Mouse (Mus musculus) embryonic facial prominence, embryonic 15.5 days (tissue): ENCODE measurements around the gene Stil. TPM values are rescaled to one million over a fixed set of nuclear protein-coding genes. Genes with fewer than 3 reads are reported as not detected.
"Not testable (repeated sequence)": the region's sequence is repeated elsewhere in the genome, so short reads cannot be mapped to it uniquely, and the experiment has no call there.

Experiments
- ATAC-seq: fragments of 200-750 bp; cut with Nextera tagmentation; 2 replicates; pipeline ENCODE4 v1.8.0; 2017; ENCODE audit warnings: low read depth, moderate TSS enrichment; ENCODE audit not compliant: insufficient number of reproducible peaks, low FRiP score, low TSS enrichment
- H3K27ac ChIP-seq: fragments of 300-500 bp; sonication (generic); replicated peaks from 2 replicates; pipeline ENCODE4 v1.5.1; 2015; ENCODE audit warnings: mild to moderate bottlenecking, inconsistent platforms
- H3K27me3 ChIP-seq: fragments of 300-500 bp; sonication (generic); 2 replicates; pipeline ENCODE4 v1.6.1; 2015; ENCODE audit warnings: inconsistent platforms
- H3K36me3 ChIP-seq: fragments of 300-500 bp; sonication (generic); 2 replicates; pipeline ENCODE4 v1.6.1; 2015; ENCODE audit warnings: mild to moderate bottlenecking, inconsistent platforms
- H3K4me1 ChIP-seq: fragments of 300-500 bp; sonication (generic); 2 replicates; pipeline ENCODE4 v1.6.1; 2015; ENCODE audit warnings: inconsistent platforms
- H3K4me2 ChIP-seq: fragments of 300-500 bp; sonication (generic); replicated peaks from 2 replicates; pipeline ENCODE4 v1.6.1; 2015; ENCODE audit warnings: mild to moderate bottlenecking, inconsistent platforms
- H3K4me3 ChIP-seq: fragments of 300-500 bp; sonication (generic); replicated peaks from 2 replicates; pipeline ENCODE4 v1.5.1; 2015; ENCODE audit warnings: mild to moderate bottlenecking, inconsistent platforms
- H3K9ac ChIP-seq: fragments of 300-500 bp; sonication (generic); 2 replicates; pipeline ENCODE4 v1.6.1; 2015; ENCODE audit warnings: inconsistent platforms
- H3K9me3 ChIP-seq: fragments of 300-500 bp; sonication (generic); replicated peaks from 2 replicates; pipeline ENCODE4 v1.6.1; 2016; ENCODE audit warnings: inconsistent platforms
- WGBS: fragments of 180-500 bp; shearing (Covaris S2); methylation state at CpG from one replicate; pipeline ENCODE4 v1.1.7; 2015; 5-methylcytosine and 5-hydroxymethylcytosine counted together
- polyA plus RNA-seq: library from polyadenylated mRNA; unstranded; fragments of >200 nt; fragmentation: Nextera tagmentation; extraction: Ambion mirVana; gene quantifications from 2 replicates; pipeline ENCODE4 v1.2.1, GENCODE M21; 2015

The Stil gene
- polyA plus RNA-seq = 10.3 and 13.3 TPM in 2 replicates

- Histone ChIP-seq H3K27ac (peak within 1 kb of the TSS; percentile 94), H3K4me3 (peak within 1 kb of the TSS; percentile 67), H3K9ac (peak within 1 kb of the TSS; percentile 59), H3K4me2 (peak within 1 kb of the TSS; percentile 77), H3K9me3 (no peaks in the 10 kb centered on the region), H3K36me3 (peaks cover 12% of the 10 kb centered on the region; the same call in 1 of the 2 replicates), H3K4me1 (peaks cover 11% of the 10 kb centered on the region), H3K27me3 (no peaks in the 10 kb centered on the region)
- under 1% methylated on average over 52 of the region's 52 CpGs for WGBS
- ATAC-seq = peak; percentile 100
Measured at GRCm38 (mm10) chr4:114999773-115000428, at the start of gene Stil. TSS of gene Stil (plus strand) at chr4:115000159.

- 62% methylated on average over 3 of the region's 3 CpGs for WGBS
- Histone ChIP-seq H3K4me1 (peaks cover 9% of the 10 kb centered on the region), H3K9me3 (no peaks in the 10 kb centered on the region), H3K9ac (no peak overlapping the region), H3K27me3 (peaks cover 11% of the 10 kb centered on the region), H3K36me3 (no peaks in the 10 kb centered on the region), H3K4me2 (no peak overlapping the region), H3K27ac (no peak overlapping the region), H3K4me3 (no peak overlapping the region)
- ATAC-seq = no peak
Measured at GRCm38 (mm10) chr4:114953172-114953571, 46.8 kb upstream of the Stil start.

GRCm38 (mm10) chr4:114957403-114957802 lies 42.6 kb upstream of the Stil start:
- Histone ChIP-seq H3K4me1 (no peaks in the 10 kb centered on the region), H3K9me3 (no peaks in the 10 kb centered on the region), H3K27ac (no peak overlapping the region), H3K4me3 (no peak overlapping the region), H3K4me2 (no peak overlapping the region), H3K27me3 (no peaks in the 10 kb centered on the region), H3K9ac (no peak overlapping the region), H3K36me3 (peaks cover 7% of the 10 kb centered on the region; the same call in 1 of the 2 replicates)
- ATAC-seq = no peak

GRCm38 (mm10) chr4:114958231-114958630 lies 41.7 kb upstream of the Stil start:
- Histone ChIP-seq H3K9ac (no peak overlapping the region), H3K27me3 (no peaks in the 10 kb centered on the region), H3K4me2 (no peak overlapping the region), H3K9me3 (no peaks in the 10 kb centered on the region), H3K36me3 (peaks cover 14% of the 10 kb centered on the region; the same call in 1 of the 2 replicates), H3K27ac (no peak overlapping the region), H3K4me3 (no peak overlapping the region), H3K4me1 (no peaks in the 10 kb centered on the region)
- WGBS = 85% methylated on average over 2 of the region's 2 CpGs
- no peak for ATAC-seq

GRCm38 (mm10) chr4:114958786-114959185 lies 41.2 kb upstream of the Stil start:
- Histone ChIP-seq H3K36me3 (peaks cover 14% of the 10 kb centered on the region; the same call in 1 of the 2 replicates), H3K4me1 (no peaks in the 10 kb centered on the region), H3K4me2 (no peak overlapping the region), H3K9me3 (no peaks in the 10 kb centered on the region), H3K4me3 (no peak overlapping the region), H3K27ac (no peak overlapping the region), H3K27me3 (no peaks in the 10 kb centered on the region), H3K9ac (no peak overlapping the region)
- ATAC-seq = no peak
- 91% methylated on average over 4 of the region's 4 CpGs for WGBS

- 80% methylated on average over 2 of the region's 2 CpGs for WGBS
- H3K27ac ChIP-seq = no peak overlapping the region
- ATAC-seq = no peak
- H3K4me2 ChIP-seq = no peak overlapping the region
- H3K4me1 ChIP-seq = no peaks in the 10 kb centered on the region
- no peaks in the 10 kb centered on the region for H3K27me3 ChIP-seq
- H3K36me3 ChIP-seq = peaks cover 16% of the 10 kb centered on the region
- H3K9me3 ChIP-seq = no peaks in the 10 kb centered on the region
- no peak overlapping the region for H3K9ac ChIP-seq
- H3K4me3 ChIP-seq = no peak overlapping the region
Measured at GRCm38 (mm10) chr4:114959533-114959932, 40.4 kb upstream of the Stil start.

- H3K4me3 ChIP-seq, H3K4me1 ChIP-seq, H3K9ac ChIP-seq, ATAC-seq, H3K4me2 ChIP-seq, H3K27me3 ChIP-seq, H3K9me3 ChIP-seq, H3K27ac ChIP-seq: not testable (repeated sequence)
- H3K36me3 ChIP-seq = peaks cover 30% of the 10 kb centered on the region
- WGBS = 79% methylated on average over 2 of the region's 2 CpGs
Measured at GRCm38 (mm10) chr4:114960881-114961280, 39.1 kb upstream of the Stil start.

- H3K9ac ChIP-seq = no peak overlapping the region
- no peak overlapping the region for H3K4me3 ChIP-seq
- H3K27me3 ChIP-seq = no peaks in the 10 kb centered on the region
- peaks cover 26% of the 10 kb centered on the region for H3K36me3 ChIP-seq
- H3K4me1 ChIP-seq = no peaks in the 10 kb centered on the region
- no peak for ATAC-seq
- no peaks in the 10 kb centered on the region for H3K9me3 ChIP-seq
- 87% methylated on average over 5 of the region's 5 CpGs for WGBS
- no peak overlapping the region for H3K4me2 ChIP-seq
- no peak overlapping the region for H3K27ac ChIP-seq
Measured at GRCm38 (mm10) chr4:114970736-114971135, 29.2 kb upstream of the Stil start.

- WGBS = 82% methylated on average over 1 of the region's 1 CpGs
- H3K27ac ChIP-seq = no peak overlapping the region
- no peak for ATAC-seq
- no peak overlapping the region for H3K4me2 ChIP-seq
- H3K36me3 ChIP-seq = peaks cover 4% of the 10 kb centered on the region
- H3K27me3 ChIP-seq = no peaks in the 10 kb centered on the region
- H3K4me3 ChIP-seq = no peak overlapping the region
- no peak overlapping the region for H3K9ac ChIP-seq
- no peaks in the 10 kb centered on the region for H3K9me3 ChIP-seq
- H3K4me1 ChIP-seq = no peaks in the 10 kb centered on the region
Measured at GRCm38 (mm10) chr4:114973229-114973740, 26.7 kb upstream of the Stil start.

- no peak overlapping the region for H3K27ac ChIP-seq
- 0 out of 2 replicates have a peak, but pooled peaks cover 3% of the 10 kb centered on the region for H3K4me1 ChIP-seq
- no peaks in the 10 kb centered on the region for H3K36me3 ChIP-seq
- no peak overlapping the region for H3K9ac ChIP-seq
- no peak for ATAC-seq
- H3K4me2 ChIP-seq = no peak overlapping the region
- no peaks in the 10 kb centered on the region for H3K27me3 ChIP-seq
- 78% methylated on average over 1 of the region's 1 CpGs for WGBS
- no peak overlapping the region for H3K4me3 ChIP-seq
- no peaks in the 10 kb centered on the region for H3K9me3 ChIP-seq
Measured at GRCm38 (mm10) chr4:114982619-114983018, 17.3 kb upstream of the Stil start.

- 80% methylated on average over 1 of the region's 1 CpGs for WGBS
- H3K27ac ChIP-seq = no peak overlapping the region
Measured at GRCm38 (mm10) chr4:114983020-114983419, 16.9 kb upstream of the Stil start.

GRCm38 (mm10) chr4:114986211-114986590 lies 13.8 kb upstream of the Stil start:
- Histone ChIP-seq H3K27me3 (no peaks in the 10 kb centered on the region), H3K27ac (peak overlapping the region; percentile 99), H3K4me2 (peak overlapping the region; percentile 63), H3K4me3 (peak overlapping the region; percentile 86), H3K4me1 (0 out of 2 replicates have a peak, but pooled peaks cover 3% of the 10 kb centered on the region), H3K9me3 (no peaks in the 10 kb centered on the region), H3K36me3 (no peaks in the 10 kb centered on the region), H3K9ac (peak overlapping the region; percentile 85)
- peak; percentile 26 for ATAC-seq
- 3% methylated on average over 8 of the region's 8 CpGs for WGBS

More at GRCm38 (mm10) chr4:114983020-114983419, 16.9 kb upstream of the Stil start:
- no peak overlapping the region for H3K4me2 ChIP-seq
- no peak for ATAC-seq
- no peaks in the 10 kb centered on the region for H3K9me3 ChIP-seq
- no peak overlapping the region for H3K9ac ChIP-seq
- no peaks in the 10 kb centered on the region for H3K36me3 ChIP-seq
- no peak overlapping the region for H3K4me3 ChIP-seq
- 0 out of 2 replicates have a peak, but pooled peaks cover 3% of the 10 kb centered on the region for H3K4me1 ChIP-seq
- H3K27me3 ChIP-seq = no peaks in the 10 kb centered on the region
